Mouse (Mus musculus): ENCODE data around the gene Gnmt. TPM values are rescaled to one million over a fixed set of nuclear protein-coding genes. Genes with fewer than 3 reads are reported as not detected.

Gnmt gene
- polyA plus RNA-seq, 1 experiment = 0.11 TPM

GRCm38 (mm10) chr17:46772404-46773277, 43.7 kb upstream of the Gnmt start, which contains the start of gene 2310039H08Rik:
2310039H08Rik (plus strand) TSS chr17:46772635.
- peak; percentile 1 for TF ChIP-seq E2F4 (IDR thresholded peaks at IDR 0.05; ENCODE audit: insufficient read depth)
- TF ChIP-seq TCF3 (IDR thresholded peaks at IDR 0.05; ENCODE audit: insufficient read length, low read depth) = no peak
- no peak for TF ChIP-seq REST (IDR thresholded peaks at IDR 0.05; ENCODE audit: insufficient read depth, insufficient read length)
- peak; percentile 81 for TF ChIP-seq POLR2A (IDR thresholded peaks at IDR 0.05; ENCODE audit: insufficient read length, low read depth)
- TF ChIP-seq MAX (IDR thresholded peaks at IDR 0.05; ENCODE audit: low read depth) = peak; percentile 81
- TF ChIP-seq USF1 (IDR thresholded peaks at IDR 0.05; ENCODE audit: low read depth) = no peak
- no peak for TF ChIP-seq MYOD1 (IDR thresholded peaks at IDR 0.05; ENCODE audit: control insufficient read depth in 1 of 3, insufficient read length in 2 of 3, low read depth in 2 of 3)
- TF ChIP-seq POLR2AphosphoS2 (IDR thresholded peaks at IDR 0.05; ENCODE audit: insufficient read length, low read depth) = peak; percentile 93
- TF ChIP-seq MYOG (IDR thresholded peaks at IDR 0.05; ENCODE audit: control insufficient read depth in 1 of 3, insufficient read depth in 1 of 3, insufficient read length in 2 of 3, low read depth in 2 of 3) = no peak
- no peak for TF ChIP-seq CEBPB (IDR thresholded peaks at IDR 0.05; ENCODE audit: insufficient read depth, poor library complexity, severe bottlenecking)
- no peak for TF ChIP-seq TCF12 (IDR thresholded peaks at IDR 0.05; ENCODE audit: insufficient read depth, poor library complexity, severe bottlenecking)
- TF ChIP-seq SRF (IDR thresholded peaks at IDR 0.05; ENCODE audit: control insufficient read depth, insufficient read length, low read depth) = no peak

GRCm38 (mm10) chr17:46772038-46772403, 43.1 kb upstream of the Gnmt start:
- Histone ChIP-seq H3ac (ENCODE audit: control insufficient read depth, insufficient read length) (peak overlapping the region; percentile 29), H3K36me3 (ENCODE audit: control insufficient read depth, insufficient read depth) (peaks cover 17% of the 10 kb centered on the region), H3K4me2 (ENCODE audit: low read depth) (peak overlapping the region; percentile 94), H3K79me2 (ENCODE audit: control insufficient read depth, insufficient read depth) (no peaks in the 10 kb centered on the region), H3K27me3 (ENCODE audit: control insufficient read depth, insufficient read depth, insufficient read length) (no peaks in the 10 kb centered on the region), H3K4me3 (peak overlapping the region; percentile 91)
- no peak for TF ChIP-seq USF1 (IDR thresholded peaks at IDR 0.05; ENCODE audit: low read depth)
- no peak for TF ChIP-seq MYOG (IDR thresholded peaks at IDR 0.05; ENCODE audit: control insufficient read depth in 1 of 3, insufficient read depth in 1 of 3, insufficient read length in 2 of 3, low read depth in 2 of 3)
- TF ChIP-seq TCF12 (IDR thresholded peaks at IDR 0.05; ENCODE audit: insufficient read depth, poor library complexity, severe bottlenecking) = no peak
- TF ChIP-seq MYOD1 (IDR thresholded peaks at IDR 0.05; ENCODE audit: control insufficient read depth in 1 of 3, insufficient read length in 2 of 3, low read depth in 2 of 3) = no peak
- TF ChIP-seq REST (IDR thresholded peaks at IDR 0.05; ENCODE audit: insufficient read depth, insufficient read length) = no peak
- TF ChIP-seq POLR2A (IDR thresholded peaks at IDR 0.05; ENCODE audit: insufficient read length, low read depth) = no peak
- no peak for TF ChIP-seq E2F4 (IDR thresholded peaks at IDR 0.05; ENCODE audit: insufficient read depth)
- TF ChIP-seq POLR2AphosphoS2 (IDR thresholded peaks at IDR 0.05; ENCODE audit: insufficient read length, low read depth) = no peak
- TF ChIP-seq MAX (IDR thresholded peaks at IDR 0.05; ENCODE audit: low read depth) = no peak
- TF ChIP-seq CEBPB (IDR thresholded peaks at IDR 0.05; ENCODE audit: insufficient read depth, poor library complexity, severe bottlenecking) = no peak
- no peak for TF ChIP-seq TCF3 (IDR thresholded peaks at IDR 0.05; ENCODE audit: insufficient read length, low read depth)
- no peak for TF ChIP-seq SRF (IDR thresholded peaks at IDR 0.05; ENCODE audit: control insufficient read depth, insufficient read length, low read depth)

More at GRCm38 (mm10) chr17:46772404-46773277, 43.7 kb upstream of the Gnmt start, which contains the start of gene 2310039H08Rik:
- Histone ChIP-seq H3K4me3 (peak within 1 kb of the TSS; percentile 91), H3K4me2 (ENCODE audit: low read depth) (peak within 1 kb of the TSS; percentile 94), H3K27me3 (ENCODE audit: control insufficient read depth, insufficient read depth, insufficient read length) (no peaks in the 10 kb centered on the region), H3K79me2 (ENCODE audit: control insufficient read depth, insufficient read depth) (no peaks in the 10 kb centered on the region), H3K36me3 (ENCODE audit: control insufficient read depth, insufficient read depth) (peaks cover 23% of the 10 kb centered on the region), H3ac (ENCODE audit: control insufficient read depth, insufficient read length) (peak within 1 kb of the TSS; percentile 29)

- peak overlapping the region; percentile 94 for H3K4me2 ChIP-seq (ENCODE audit: low read depth)
- H3K27me3 ChIP-seq (ENCODE audit: control insufficient read depth, insufficient read depth, insufficient read length) = no peaks in the 10 kb centered on the region
- H3K79me2 ChIP-seq (ENCODE audit: control insufficient read depth, insufficient read depth) = no peaks in the 10 kb centered on the region
- TF ChIP-seq CEBPB (IDR thresholded peaks at IDR 0.05; ENCODE audit: insufficient read depth, poor library complexity, severe bottlenecking) = no peak
- no peak for TF ChIP-seq TCF3 (IDR thresholded peaks at IDR 0.05; ENCODE audit: insufficient read length, low read depth)
- no peak for TF ChIP-seq POLR2A (IDR thresholded peaks at IDR 0.05; ENCODE audit: insufficient read length, low read depth)
- TF ChIP-seq E2F4 (IDR thresholded peaks at IDR 0.05; ENCODE audit: insufficient read depth) = no peak
- TF ChIP-seq POLR2AphosphoS2 (IDR thresholded peaks at IDR 0.05; ENCODE audit: insufficient read length, low read depth) = no peak
- no peak for TF ChIP-seq USF1 (IDR thresholded peaks at IDR 0.05; ENCODE audit: low read depth)
- no peak for TF ChIP-seq MAX (IDR thresholded peaks at IDR 0.05; ENCODE audit: low read depth)
- H3K4me3 ChIP-seq = peak overlapping the region; percentile 91
- peaks cover 15% of the 10 kb centered on the region for H3K36me3 ChIP-seq (ENCODE audit: control insufficient read depth, insufficient read depth)
- H3ac ChIP-seq (ENCODE audit: control insufficient read depth, insufficient read length) = no peak overlapping the region
Measured at GRCm38 (mm10) chr17:46771616-46772015, 42.6 kb upstream of the Gnmt start.

- Histone ChIP-seq H3K4me2 (ENCODE audit: low read depth) (no peak overlapping the region), H3K27me3 (ENCODE audit: control insufficient read depth, insufficient read depth, insufficient read length) (no peaks in the 10 kb centered on the region), H3K36me3 (ENCODE audit: control insufficient read depth, insufficient read depth) (peaks cover 10% of the 10 kb centered on the region), H3K79me2 (ENCODE audit: control insufficient read depth, insufficient read depth) (no peaks in the 10 kb centered on the region), H3ac (ENCODE audit: control insufficient read depth, insufficient read length) (no peak overlapping the region), H3K4me3 (no peak overlapping the region)
- TF ChIP-seq POLR2AphosphoS2 (IDR thresholded peaks at IDR 0.05; ENCODE audit: insufficient read length, low read depth) = no peak
- TF ChIP-seq MYOD1 (IDR thresholded peaks at IDR 0.05; ENCODE audit: control insufficient read depth in 1 of 3, insufficient read length in 2 of 3, low read depth in 2 of 3) = no peak
- no peak for TF ChIP-seq CEBPB (IDR thresholded peaks at IDR 0.05; ENCODE audit: insufficient read depth, poor library complexity, severe bottlenecking)
- TF ChIP-seq E2F4 (IDR thresholded peaks at IDR 0.05; ENCODE audit: insufficient read depth) = no peak
- TF ChIP-seq MAX (IDR thresholded peaks at IDR 0.05; ENCODE audit: low read depth) = no peak
- TF ChIP-seq REST (IDR thresholded peaks at IDR 0.05; ENCODE audit: insufficient read depth, insufficient read length) = no peak
- TF ChIP-seq MYOG (IDR thresholded peaks at IDR 0.05; ENCODE audit: control insufficient read depth in 1 of 3, insufficient read depth in 1 of 3, insufficient read length in 2 of 3, low read depth in 2 of 3) = no peak
- no peak for TF ChIP-seq SRF (IDR thresholded peaks at IDR 0.05; ENCODE audit: control insufficient read depth, insufficient read length, low read depth)
- no peak for TF ChIP-seq USF1 (IDR thresholded peaks at IDR 0.05; ENCODE audit: low read depth)
- no peak for TF ChIP-seq TCF12 (IDR thresholded peaks at IDR 0.05; ENCODE audit: insufficient read depth, poor library complexity, severe bottlenecking)
- no peak for TF ChIP-seq TCF3 (IDR thresholded peaks at IDR 0.05; ENCODE audit: insufficient read length, low read depth)
- TF ChIP-seq POLR2A (IDR thresholded peaks at IDR 0.05; ENCODE audit: insufficient read length, low read depth) = no peak
Measured at GRCm38 (mm10) chr17:46771025-46771424, 42.1 kb upstream of the Gnmt start.

Measured in myocyte (in vitro differentiated cells).